Mouse (Mus musculus): Measurements from ENCODE around the gene Ccl22.

- TF ChIP-seq POLR2A (IDR thresholded peaks at IDR 0.05; ENCODE audit: insufficient read depth, low read depth, low read length) = no peak
- TF ChIP-seq CTCF (IDR thresholded peaks at IDR 0.05) = no peak
- no peak for TF ChIP-seq EP300 (IDR thresholded peaks at IDR 0.05; ENCODE audit: insufficient read depth, low read depth, low read length)
These were observed 11.4 kb upstream of the Ccl22 start for GRCm38 (mm10) chr8:94733821-94734465.
